Mouse (Mus musculus) liver, embryonic 14.5 days (tissue): ENCODE measurements around the gene Rpl7a. TPM values are rescaled to one million over a fixed set of nuclear protein-coding genes. Genes with fewer than 3 reads are reported as not detected.

ENCODE experiments used
- ATAC-seq: fragments of 200-750 bp; cut with Nextera tagmentation; 2 replicates; pipeline ENCODE4 v1.8.0; 2017; ENCODE audit warnings: moderate number of reproducible peaks, mild to moderate bottlenecking, moderate library complexity; ENCODE audit not compliant: insufficient read depth
- DNase-seq, 3 experiments: peaks; one replicate each; pipeline ENCODE4 v3.0.0-alpha.2; 2012 to 2013; ENCODE audit warnings: low read depth in 3 of 3, low spot score in 3 of 3
- H3K27ac ChIP-seq: fragments of 300-500 bp; sonication (generic); 2 replicates; pipeline ENCODE4 v1.5.1; 2014; ENCODE audit warnings: moderate library complexity, mild to moderate bottlenecking, control low read depth, inconsistent platforms
- H3K27me3 ChIP-seq: fragments of 300-500 bp; sonication (generic); 2 replicates; pipeline ENCODE4 v1.6.1; 2014; ENCODE audit warnings: mild to moderate bottlenecking, low read length, moderate library complexity; ENCODE audit not compliant: control insufficient read depth, insufficient read depth
- H3K36me3 ChIP-seq: fragments of 300-500 bp; sonication (generic); replicated peaks from 2 replicates; pipeline ENCODE4 v1.6.1; 2014; ENCODE audit warnings: low read depth; ENCODE audit not compliant: control insufficient read depth, insufficient read depth
- H3K4me1 ChIP-seq, 2 experiments: fragments of 200-500 bp in 1 of 2; fragments of 300-500 bp in 1 of 2; sonication (generic) in 1 of 2; replicated peaks; 2 replicates each; pipeline ENCODE4 v1.6.1; 2012 to 2014; ENCODE audit warnings: antibody characterized with exemption in 1 of 2, inconsistent platforms in 1 of 2, low read length in 1 of 2; ENCODE audit not compliant: control insufficient read depth in 2 of 2, insufficient read depth in 2 of 2
- H3K4me2 ChIP-seq: fragments of 300-500 bp; sonication (generic); 2 replicates; pipeline ENCODE4 v1.6.1; 2014; ENCODE audit warnings: low read depth, mild to moderate bottlenecking, control low read depth, moderate library complexity
- H3K4me3 ChIP-seq, 2 experiments: fragments of 200-500 bp in 1 of 2; fragments of 300-500 bp in 1 of 2; sonication (generic) in 1 of 2; 2 replicates each; pipeline ENCODE4 v1.5.1; 2012 to 2014; ENCODE audit warnings: low read depth in 2 of 2, low read length in 2 of 2, mild to moderate bottlenecking in 2 of 2, control low read depth in 1 of 2, inconsistent platforms in 1 of 2, moderate library complexity in 1 of 2; ENCODE audit not compliant: insufficient read depth in 1 of 2
- H3K9ac ChIP-seq: fragments of 300-500 bp; sonication (generic); replicated peaks from 2 replicates; pipeline ENCODE4 v1.6.1; 2014; ENCODE audit warnings: mild to moderate bottlenecking, control low read depth, moderate library complexity
- H3K9me3 ChIP-seq: fragments of 300-500 bp; sonication (generic); 2 replicates; pipeline ENCODE4 v1.6.1; 2016; ENCODE audit warnings: low read length, mixed read lengths; ENCODE audit not compliant: control insufficient read depth
- CTCF ChIP-seq: IDR thresholded peaks from 2 replicates; pipeline ENCODE4 v1.5.1; 2016; ENCODE audit warnings: antibody characterized with exemption, low read depth, control low read depth
- EP300 ChIP-seq: IDR thresholded peaks from 2 replicates; pipeline ENCODE4 v1.6.1; 2016; ENCODE audit warnings: antibody characterized with exemption, low read depth
- WGBS: fragments of 180-500 bp; shearing (Covaris S2); extraction: QIAGEN DNeasy Blood & Tissue Kit; methylation state at CpG from one replicate; pipeline ENCODE4 v1.1.7; 2014; ENCODE audit not compliant: insufficient replicate concordance; 5-methylcytosine and 5-hydroxymethylcytosine counted together
- polyA plus RNA-seq, 2 experiments: library from polyadenylated mRNA; depleted of rRNA in 1 of 2; stranded (reverse) in 1 of 2; unstranded in 1 of 2; fragments of >200 nt; fragmentation: Nextera tagmentation in 1 of 2; extraction: Ambion mirVana in 1 of 2; gene quantifications; 2 replicates each; pipeline versions ENCODE4 v1.2.1 to v1.2.3; 2012 to 2014

The Rpl7a gene
- polyA plus RNA-seq, 2 experiments = 504 to 1,309 TPM

- H3K27ac ChIP-seq = no peak overlapping the region
- 14% methylated on average over 2 of the region's 2 CpGs for WGBS
These were observed 24.7 kb downstream of the Rpl7a start for GRCm38 (mm10) chr2:26935286-26935685.

GRCm38 (mm10) chr2:26936425-26936824, 25.9 kb downstream of the Rpl7a start:
- DNase-seq = no peak
- 12% methylated on average over 1 of the region's 1 CpGs for WGBS
- TF ChIP-seq CTCF (no peak), EP300 (no peak)

More at GRCm38 (mm10) chr2:26935286-26935685, 24.7 kb downstream of the Rpl7a start:
- ATAC-seq (no peak), DNase-seq (no peak)
- Histone ChIP-seq H3K9me3 (no peaks in the 10 kb centered on the region), H3K27me3 (no peaks in the 10 kb centered on the region), H3K4me1 (peaks cover 9 to 21% of the 10 kb centered on the region in 2 experiments), H3K9ac (no peak overlapping the region), H3K36me3 (peaks cover 5% of the 10 kb centered on the region), H3K4me2 (no peak overlapping the region), H3K4me3 (no peak overlapping the region)
- TF ChIP-seq EP300 (no peak), CTCF (no peak)

GRCm38 (mm10) chr2:26941539-26941938, 31.0 kb downstream of the Rpl7a start:
- no peak for ATAC-seq
- Histone ChIP-seq H3K27me3 (no peaks in the 10 kb centered on the region), H3K4me2 (no peak overlapping the region), H3K36me3 (no peaks in the 10 kb centered on the region), H3K9ac (no peak overlapping the region), H3K27ac (no peak overlapping the region), H3K4me1 (no peaks in the 10 kb centered on the region), H3K9me3 (no peaks in the 10 kb centered on the region), H3K4me3 (no peak overlapping the region)
- WGBS = 18% methylated on average over 5 of the region's 5 CpGs
- DNase-seq = no peak
- TF ChIP-seq CTCF = peak; percentile 46
- TF ChIP-seq EP300 = no peak

More at GRCm38 (mm10) chr2:26936425-26936824, 25.9 kb downstream of the Rpl7a start:
- H3K36me3 ChIP-seq = no peaks in the 10 kb centered on the region; the same call in 1 of the 2 replicates
- no peak overlapping the region for H3K4me2 ChIP-seq
- no peak overlapping the region for H3K9ac ChIP-seq
- ATAC-seq = no peak
- no peak overlapping the region for H3K4me3 ChIP-seq
- peaks cover 5 to 13% of the 10 kb centered on the region in 2 experiments for H3K4me1 ChIP-seq
- H3K27ac ChIP-seq = no peak overlapping the region
- H3K9me3 ChIP-seq = no peaks in the 10 kb centered on the region
- no peaks in the 10 kb centered on the region for H3K27me3 ChIP-seq

GRCm38 (mm10) chr2:26943253-26943652, 32.7 kb downstream of the Rpl7a start:
- no peak overlapping the region for H3K4me3 ChIP-seq
- DNase-seq = no peak
- no peak overlapping the region for H3K27ac ChIP-seq
- no peak overlapping the region for H3K4me2 ChIP-seq
- no peaks in the 10 kb centered on the region for H3K9me3 ChIP-seq
- TF ChIP-seq EP300 (no peak), CTCF (no peak)
- no peak overlapping the region for H3K9ac ChIP-seq
- no peak for ATAC-seq
- no peaks in the 10 kb centered on the region for H3K27me3 ChIP-seq
- no peaks in the 10 kb centered on the region for H3K36me3 ChIP-seq
- WGBS = 34% methylated on average over 3 of the region's 3 CpGs
- H3K4me1 ChIP-seq = no peaks in the 10 kb centered on the region

GRCm38 (mm10) chr2:26950411-26950810, 39.8 kb downstream of the Rpl7a start:
- peaks cover 21% of the 10 kb centered on the region for H3K36me3 ChIP-seq
- H3K27me3 ChIP-seq = no peaks in the 10 kb centered on the region
- no peaks in the 10 kb centered on the region for H3K4me1 ChIP-seq
- WGBS = 61% methylated on average over 2 of the region's 2 CpGs
- H3K9ac ChIP-seq = no peak overlapping the region
- H3K4me3 ChIP-seq = no peak overlapping the region
- DNase-seq (no peak), ATAC-seq (no peak)
- H3K9me3 ChIP-seq = no peaks in the 10 kb centered on the region
- H3K4me2 ChIP-seq = no peak overlapping the region
- no peak overlapping the region for H3K27ac ChIP-seq
- TF ChIP-seq EP300 = no peak
- TF ChIP-seq CTCF = no peak
